Mouse (Mus musculus): ENCODE data around the gene Ccdc33.

DNA sequence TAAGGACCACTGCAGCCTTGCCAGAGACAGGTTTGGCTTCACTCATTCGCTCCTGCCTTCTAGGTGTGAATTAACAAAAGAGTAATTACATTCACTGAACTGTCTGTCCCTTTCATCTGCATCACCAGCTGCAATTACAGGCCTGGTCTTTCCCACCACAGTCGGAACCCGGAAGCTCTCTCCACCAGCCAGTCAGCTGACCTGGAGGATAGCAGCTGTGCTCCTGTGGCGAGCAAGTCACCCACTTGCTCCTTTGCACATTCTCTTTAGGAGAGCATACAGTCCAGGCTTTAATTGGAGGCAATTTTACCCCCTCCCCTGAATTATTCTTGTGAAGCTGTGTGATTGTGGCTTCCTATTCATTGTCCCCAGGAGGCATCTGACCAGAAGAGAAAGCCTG is 73.0 kb downstream of the Ccdc33 start:
- TF ChIP-seq CTCF (IDR thresholded peaks at IDR 0.05; ENCODE audit: low read depth, low read length) (no peak), GATA1 (IDR thresholded peaks at IDR 0.05; ENCODE audit: borderline replicate concordance, low read length) (no peak), POLR2AphosphoS5 (IDR thresholded peaks at IDR 0.05; ENCODE audit: insufficient replicate concordance, low read depth, low read length) (no peak), TAL1 (conservative IDR thresholded peaks at IDR 0.05; ENCODE audit: low read depth, low read length) (no peak)

Data from G1E (cell line).